Comparison of ENCODE assay signal across 13 mouse cellular contexts in the genomic region with DNA sequence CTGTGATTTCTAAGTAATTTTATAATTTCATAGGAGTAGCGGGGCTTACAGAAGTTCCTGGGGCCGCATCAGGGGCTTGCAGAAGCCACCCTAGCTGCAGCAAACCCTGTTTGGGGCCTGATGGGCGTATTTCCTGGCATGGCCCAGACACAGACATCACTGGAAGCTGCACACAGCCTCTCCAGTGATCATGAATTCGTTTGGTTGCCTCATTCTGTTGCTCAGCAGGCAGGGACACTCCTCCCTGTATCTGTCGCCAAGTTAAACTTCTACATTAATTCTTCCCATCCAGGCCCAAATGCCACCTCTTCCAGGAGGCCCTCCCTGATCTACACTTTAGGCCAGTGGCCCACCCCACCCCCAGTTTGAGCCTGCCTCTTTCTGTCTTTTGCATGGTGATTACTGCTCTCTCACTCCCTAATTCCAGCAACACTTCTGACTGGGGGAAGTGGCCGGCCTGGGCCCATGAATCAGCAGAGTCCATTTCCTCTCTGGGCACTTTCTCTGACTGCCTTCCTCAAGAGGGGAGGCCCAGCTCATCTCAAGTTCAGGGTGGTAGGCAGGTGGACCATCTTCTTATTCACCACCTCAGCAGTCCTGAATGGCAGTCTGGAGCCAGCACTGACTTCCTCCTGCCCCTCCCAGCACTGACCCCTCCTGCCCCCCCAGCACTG. TPM values are rescaled to one million over a fixed set of nuclear protein-coding genes. Genes with fewer than 3 reads are reported as not detected.
A peak's percentile ranks its signal among the peaks of the same experiment; 100 is the strongest.
DNase-seq lines count a peak whose midpoint lies in the region; ATAC-seq lines count a peak whose summit lies in the region.
"Had no signal": no experiment of that assay in that cellular context is flagged by ENCODE, and none has a peak within 500 bp of the region (broad histone marks: within the 10 kb centered on the region; RNA-seq: fewer than 3 reads in every experiment).

No protein-coding gene starts in this region.

- no peak overlapping the region for H3K4me3 ChIP-seq in kidney, embryonic 15.5 days (replicated peaks)
- H3K4me3 ChIP-seq in embryonic facial prominence, embryonic 14.5 days (ENCODE audit: low read depth, low read length): no peak overlapping the region
- H3K4me3 ChIP-seq: heart, adult 2 months had no signal

- no peak overlapping the region for H3K9ac ChIP-seq in kidney, embryonic 15.5 days
- H3K9ac ChIP-seq in embryonic facial prominence, embryonic 14.5 days (ENCODE audit: low read depth, low read length): peak overlapping the region; percentile 38; the same call in 1 of the 2 replicates
- H3K9ac ChIP-seq: liver, embryonic 14.5 days had no signal

- 0 out of 2 replicates have a peak overlapping the region, but pooled peaks have one; percentile 20 for H3K27ac ChIP-seq in kidney, embryonic 15.5 days
- peak overlapping the region; percentile 71 for H3K27ac ChIP-seq in embryonic facial prominence, embryonic 14.5 days (replicated peaks; ENCODE audit: low read depth, low read length)
- H3K27ac ChIP-seq: heart, adult 2 months; liver, embryonic 14.5 days had no signal

- no peak for ATAC-seq in kidney, embryonic 15.5 days (replicated peaks; ENCODE audit: low FRiP score)
- no peak for ATAC-seq in embryonic facial prominence, embryonic 14.5 days (ENCODE audit: low read depth)
- peak; percentile 71 for ATAC-seq in megakaryocyte progenitor cell, adult 5-6 weeks (replicated peaks; ENCODE audit: poor library complexity)

- H3K36me3 ChIP-seq in kidney, embryonic 15.5 days: no peaks in the 10 kb centered on the region
- no peaks in the 10 kb centered on the region for H3K36me3 ChIP-seq in embryonic facial prominence, embryonic 14.5 days (ENCODE audit: control insufficient read depth, insufficient read depth, low read length)

- H3K27me3 ChIP-seq in kidney, embryonic 15.5 days: no peaks in the 10 kb centered on the region
- no peaks in the 10 kb centered on the region for H3K27me3 ChIP-seq in embryonic facial prominence, embryonic 14.5 days (replicated peaks; ENCODE audit: control insufficient read depth, insufficient read depth, low read length)

- no peak for DNase-seq in kidney, adult 9 months
- DNase-seq in NIH3T3 (ENCODE audit: low read depth): peak; percentile 79
- DNase-seq in embryonic facial prominence, embryonic 14.5 days (ENCODE audit: low spot score): no peak
- DNase-seq in embryo, embryonic 10 days (ENCODE audit: low spot score): no peak
- no peak for DNase-seq in layer of hippocampus, adult 8-10 months (ENCODE audit: low spot score in 2 of 2)
- DNase-seq: cerebellum, adult 2 months; heart, adult 2 months; layer of hippocampus, postnatal 36 days; right cerebral cortex, postnatal 25 days; thymus, adult 18-20 months had no signal

- H3K4me2 ChIP-seq in kidney, embryonic 15.5 days: no peak overlapping the region
- H3K4me2 ChIP-seq in embryonic facial prominence, embryonic 14.5 days (ENCODE audit: low read depth, low read length): no peak overlapping the region

- 61% methylated on average over 6 of the region's 6 CpGs for WGBS in kidney, embryonic 15.5 days
- WGBS in embryonic facial prominence, embryonic 14.5 days: 41% methylated on average over 6 of the region's 6 CpGs

- H3K9me3 ChIP-seq in kidney, embryonic 15.5 days (replicated peaks): no peaks in the 10 kb centered on the region
- H3K9me3 ChIP-seq in embryonic facial prominence, embryonic 14.5 days (ENCODE audit: control insufficient read depth, low read length): no peaks in the 10 kb centered on the region

- H3K4me1 ChIP-seq in kidney, embryonic 15.5 days: peaks cover 31% of the 10 kb centered on the region
- H3K4me1 ChIP-seq in embryonic facial prominence, embryonic 14.5 days (ENCODE audit: control insufficient read depth, insufficient read depth, low read length): peaks cover 16% of the 10 kb centered on the region

RNA-seq across cellular contexts. Expression of gene Tmem189, which starts 51.0 kb away (rescaled TPM):
- polyA plus RNA-seq in kidney, embryonic 15.5 days (2015; fragmentation: Nextera tagmentation; extraction: Ambion mirVana): 47.3 and 48.1 TPM in 2 replicates
- polyA plus RNA-seq in embryonic facial prominence, embryonic 14.5 days (2014; fragmentation: Nextera tagmentation; extraction: Ambion mirVana): 40.0 and 40.6 TPM in 2 replicates
- 15.5 and 18.0 TPM in 2 replicates for total RNA-seq in megakaryocyte progenitor cell, adult 5-6 weeks (2015)
- 18.4 and 20.0 TPM in 2 replicates for total RNA-seq in megakaryocyte progenitor cell, adult 5-6 weeks (2017)
- total RNA-seq in layer of hippocampus, adult 8-10 months (2022): 10 to 100 TPM; 44.5 to 47.5 (median 46.8) TPM

RNA-seq across cellular contexts. Expression of gene Cebpb, which starts 51.9 kb away (rescaled TPM):
- polyA plus RNA-seq in kidney, embryonic 15.5 days (2015; fragmentation: Nextera tagmentation; extraction: Ambion mirVana): 5.1 and 5.7 TPM in 2 replicates
- polyA plus RNA-seq in embryonic facial prominence, embryonic 14.5 days (2014; fragmentation: Nextera tagmentation; extraction: Ambion mirVana): 18.1 and 30.3 TPM in 2 replicates
- 19.6 and 22.4 TPM in 2 replicates for total RNA-seq in megakaryocyte progenitor cell, adult 5-6 weeks (2015)
- 15.6 and 16.3 TPM in 2 replicates for total RNA-seq in megakaryocyte progenitor cell, adult 5-6 weeks (2017)
- total RNA-seq in layer of hippocampus, adult 8-10 months (2022): 10 to 100 TPM; 21.3 to 37.2 (median 25.6) TPM
